Mouse (Mus musculus) heart, embryonic 14.5 days (tissue): ENCODE results near the gene Gfer. TPM values are rescaled to one million over a fixed set of nuclear protein-coding genes. Genes with fewer than 3 reads are reported as not detected.

Experiments
- ATAC-seq: fragments of 200-750 bp; cut with Nextera tagmentation; 2 replicates; pipeline ENCODE4 v1.8.0; 2017; ENCODE audit warnings: low read depth, moderate TSS enrichment; ENCODE audit not compliant: insufficient number of reproducible peaks, insufficient read depth, low FRiP score
- H3K27ac ChIP-seq, 2 experiments: fragments of 200-500 bp in 1 of 2; fragments of 300-500 bp in 1 of 2; sonication (generic) in 1 of 2; replicated peaks in 1 of 2; 2 replicates each; pipeline ENCODE4 v1.5.1; 2012 to 2014; ENCODE audit warnings: low read depth in 2 of 2, low read length in 2 of 2, control low read depth in 1 of 2, mild to moderate bottlenecking in 1 of 2, mixed read lengths in 1 of 2; ENCODE audit not compliant: control insufficient read depth in 1 of 2, insufficient read depth in 1 of 2
- H3K27me3 ChIP-seq: fragments of 300-500 bp; sonication (generic); 2 replicates; pipeline ENCODE4 v1.6.1; 2014; ENCODE audit warnings: mild to moderate bottlenecking, low read length, control low read depth; ENCODE audit not compliant: control insufficient read depth, insufficient read depth
- H3K36me3 ChIP-seq: fragments of 300-500 bp; sonication (generic); 2 replicates; pipeline ENCODE4 v1.6.1; 2014; ENCODE audit warnings: mild to moderate bottlenecking, control low read depth, low read length, mixed read lengths; ENCODE audit not compliant: control insufficient read depth, insufficient read depth
- H3K4me1 ChIP-seq, 2 experiments: fragments of 200-500 bp in 1 of 2; fragments of 300-500 bp in 1 of 2; sonication (generic) in 1 of 2; 2 replicates each; pipeline ENCODE4 v1.6.1; 2012 to 2014; ENCODE audit warnings: low read length in 2 of 2, control low read depth in 1 of 2, mixed read lengths in 1 of 2; ENCODE audit not compliant: control insufficient read depth in 2 of 2, insufficient read depth in 2 of 2
- H3K4me2 ChIP-seq: fragments of 300-500 bp; sonication (generic); 2 replicates; pipeline ENCODE4 v1.6.1; 2014; ENCODE audit warnings: mild to moderate bottlenecking, low read length
- H3K4me3 ChIP-seq, 2 experiments: fragments of 200-500 bp in 1 of 2; fragments of 300-500 bp in 1 of 2; sonication (generic) in 1 of 2; 2 replicates each; pipeline ENCODE4 v1.5.1; 2012 to 2014; ENCODE audit warnings: low read length in 2 of 2, mild to moderate bottlenecking in 2 of 2, control low read depth in 1 of 2, low read depth in 1 of 2, moderate library complexity in 1 of 2; ENCODE audit not compliant: control insufficient read depth in 1 of 2, insufficient read depth in 1 of 2
- H3K9ac ChIP-seq: fragments of 300-500 bp; sonication (generic); 2 replicates; pipeline ENCODE4 v1.6.1; 2014; ENCODE audit warnings: mild to moderate bottlenecking, low read length
- H3K9me3 ChIP-seq: fragments of 300-500 bp; sonication (generic); 2 replicates; pipeline ENCODE4 v1.6.1; 2016; ENCODE audit warnings: low read length, control low read depth; ENCODE audit not compliant: control insufficient read depth
- WGBS: fragments of 180-500 bp; shearing (Covaris S2); extraction: QIAGEN DNeasy Blood & Tissue Kit; methylation state at CpG from one replicate; pipeline ENCODE4 v1.1.7; 2014; 5-methylcytosine and 5-hydroxymethylcytosine counted together
- polyA plus RNA-seq: library from polyadenylated mRNA; unstranded; fragments of >200 nt; fragmentation: Nextera tagmentation; extraction: Ambion mirVana; gene quantifications from 2 replicates; pipeline ENCODE4 v1.2.1, GENCODE M21; 2014

The Gfer gene
- polyA plus RNA-seq, result 29.3 and 29.7 TPM in 2 replicates

- Histone ChIP-seq H3K36me3 (peaks cover 43% of the 10 kb centered on the region), H3K9me3 (no peaks in the 10 kb centered on the region), H3K4me1 (peaks cover 2 to 12% of the 10 kb centered on the region in 2 experiments; a peak in 3 of 4 replicates), H3K4me3 (peak within 1 kb of the TSS; percentile 87 to 96), H3K4me2 (peak within 1 kb of the TSS; percentile 85), H3K9ac (peak within 1 kb of the TSS; percentile 91), H3K27ac (peak within 1 kb of the TSS; percentile 72 to 82), H3K27me3 (peaks cover under 1% of the 10 kb centered on the region; the same call in 1 of the 2 replicates)
- WGBS, result under 1% methylated on average over 69 of the region's 76 CpGs
- peak; percentile 92 for ATAC-seq
These were observed at the start of gene Gfer, which contains the start of gene Noxo1 for GRCm38 (mm10) chr17:24696011-24696697. Gene Gfer (minus strand): TSS chr17:24696156. Gene Noxo1 (plus strand): TSS chr17:24696234.

- 66% methylated on average over 3 of the region's 3 CpGs for WGBS
- Histone ChIP-seq H3K4me1 (no peaks in the 10 kb centered on the region), H3K4me3 (no peak overlapping the region), H3K27ac (no peak overlapping the region), H3K9me3 (no peaks in the 10 kb centered on the region), H3K27me3 (no peaks in the 10 kb centered on the region; the same call in 1 of the 2 replicates), H3K9ac (no peak overlapping the region), H3K36me3 (peaks cover 31% of the 10 kb centered on the region), H3K4me2 (no peak overlapping the region)
- ATAC-seq, result no peak
These were observed 48.4 kb upstream of the Gfer start for GRCm38 (mm10) chr17:24744381-24744780.

GRCm38 (mm10) chr17:24743896-24744295 is 47.9 kb upstream of the Gfer start:
- Histone ChIP-seq H3K4me2 (no peak overlapping the region), H3K9me3 (no peaks in the 10 kb centered on the region), H3K9ac (no peak overlapping the region), H3K4me1 (no peaks in the 10 kb centered on the region), H3K36me3 (peaks cover 31% of the 10 kb centered on the region), H3K27ac (no peak overlapping the region), H3K4me3 (no peak overlapping the region), H3K27me3 (no peaks in the 10 kb centered on the region; the same call in 1 of the 2 replicates)
- WGBS, result 64% methylated on average over 5 of the region's 5 CpGs
- no peak for ATAC-seq

GRCm38 (mm10) chr17:24742307-24742706 is 46.4 kb upstream of the Gfer start:
- Histone ChIP-seq H3K27ac (no peak overlapping the region), H3K4me1 (peaks cover under 1 to 3% of the 10 kb centered on the region in 2 experiments; a peak in 2 of 4 replicates), H3K36me3 (peaks cover 31% of the 10 kb centered on the region), H3K27me3 (no peaks in the 10 kb centered on the region), H3K4me2 (no peak overlapping the region), H3K9me3 (no peaks in the 10 kb centered on the region), H3K4me3 (no peak overlapping the region), H3K9ac (no peak overlapping the region)
- WGBS, result 70% methylated on average over 8 of the region's 8 CpGs
- no peak for ATAC-seq

- H3K9ac ChIP-seq, result no peak overlapping the region
- no peak for ATAC-seq
- 81% methylated on average over 8 of the region's 8 CpGs for WGBS
- no peak overlapping the region for H3K4me2 ChIP-seq
- no peak overlapping the region for H3K4me3 ChIP-seq
- H3K36me3 ChIP-seq, result peaks cover 31% of the 10 kb centered on the region
- H3K27ac ChIP-seq, result no peak overlapping the region
- no peaks in the 10 kb centered on the region for H3K27me3 ChIP-seq
- H3K4me1 ChIP-seq, result peaks cover 4 to 12% of the 10 kb centered on the region in 2 experiments
- no peaks in the 10 kb centered on the region for H3K9me3 ChIP-seq
These were observed 44.0 kb upstream of the Gfer start for GRCm38 (mm10) chr17:24739926-24740325.

- no peak for ATAC-seq
- Histone ChIP-seq H3K27ac (no peak overlapping the region), H3K9me3 (no peaks in the 10 kb centered on the region), H3K4me1 (peaks cover 4 to 12% of the 10 kb centered on the region in 2 experiments), H3K4me3 (no peak overlapping the region), H3K36me3 (peaks cover 31% of the 10 kb centered on the region), H3K9ac (no peak overlapping the region), H3K27me3 (no peaks in the 10 kb centered on the region), H3K4me2 (no peak overlapping the region)
- WGBS, result 83% methylated on average over 4 of the region's 4 CpGs
These were observed 42.3 kb upstream of the Gfer start for GRCm38 (mm10) chr17:24738238-24738637.

GRCm38 (mm10) chr17:24737135-24737810 is 41.3 kb upstream of the Gfer start:
- Histone ChIP-seq H3K27ac (no peak overlapping the region), H3K4me1 (peaks cover 9 to 18% of the 10 kb centered on the region in 2 experiments), H3K9me3 (no peaks in the 10 kb centered on the region), H3K36me3 (peaks cover 23% of the 10 kb centered on the region), H3K9ac (peak overlapping the region; percentile 84), H3K27me3 (no peaks in the 10 kb centered on the region), H3K4me2 (peak overlapping the region; percentile 93), H3K4me3 (peak overlapping the region; percentile 70 to 94)
- 29% methylated on average over 8 of the region's 8 CpGs for WGBS
- no peak for ATAC-seq
